Mouse (Mus musculus) frontal cortex, postnatal 10 days (tissue): Measurements from ENCODE around the gene Cand2.

Experiments used
- DNase-seq, 2 experiments: peaks; one replicate each; pipeline ENCODE4 v3.0.0; 2022; ENCODE audit warnings: low spot score in 2 of 2, mixed read lengths in 1 of 2

Gene Cand2

GRCm38 (mm10) chr6:115774501-115774921, at the start of gene Cand2:
Gene Cand2, plus strand, starts transcription at chr6:115774538.
- peak in 1 of 2 experiments; percentile 36 for DNase-seq

- no peak for DNase-seq
Observed at GRCm38 (mm10) chr6:115727108-115727507, 47.2 kb upstream of the Cand2 start.

- DNase-seq: no peak
Observed at GRCm38 (mm10) chr6:115727570-115727969, 46.8 kb upstream of the Cand2 start.

GRCm38 (mm10) chr6:115730560-115731342, 43.6 kb upstream of the Cand2 start:
- no peak for DNase-seq

- no peak for DNase-seq
Observed at GRCm38 (mm10) chr6:115732341-115732928, 41.9 kb upstream of the Cand2 start.

- DNase-seq: peak in 1 of 2 experiments; percentile 19
Observed at GRCm38 (mm10) chr6:115734909-115735308, 39.4 kb upstream of the Cand2 start.

- DNase-seq: no peak
Observed at GRCm38 (mm10) chr6:115739056-115739455, 35.3 kb upstream of the Cand2 start.

- DNase-seq: no peak
Observed at GRCm38 (mm10) chr6:115743569-115743968, 30.8 kb upstream of the Cand2 start.

- DNase-seq: no peak
Observed at GRCm38 (mm10) chr6:115746326-115746725, 28.0 kb upstream of the Cand2 start.

GRCm38 (mm10) chr6:115755536-115755935, 18.8 kb upstream of the Cand2 start:
- DNase-seq: no peak

GRCm38 (mm10) chr6:115758981-115759435, 15.3 kb upstream of the Cand2 start:
- no peak for DNase-seq

- no peak for DNase-seq
Observed at GRCm38 (mm10) chr6:115759461-115759860, 14.9 kb upstream of the Cand2 start.

GRCm38 (mm10) chr6:115760137-115760536, 14.2 kb upstream of the Cand2 start:
- no peak for DNase-seq

- DNase-seq: no peak
Observed at GRCm38 (mm10) chr6:115760982-115761381, 13.4 kb upstream of the Cand2 start.

GRCm38 (mm10) chr6:115761995-115762756, 12.2 kb upstream of the Cand2 start, which contains the start of gene Tmem40:
Gene Tmem40, minus strand, starts transcription at chr6:115762410.
- no peak for DNase-seq

- peak; percentile 55 to 72 for DNase-seq
Observed at GRCm38 (mm10) chr6:115764179-115764578, 10.2 kb upstream of the Cand2 start.

GRCm38 (mm10) chr6:115767357-115767756, 7.0 kb upstream of the Cand2 start:
- DNase-seq: no peak

- DNase-seq: no peak
Observed at GRCm38 (mm10) chr6:115768207-115768606, 6.1 kb upstream of the Cand2 start.

- DNase-seq: no peak
Observed at GRCm38 (mm10) chr6:115770059-115770670, 4.2 kb upstream of the Cand2 start.

- DNase-seq: no peak
Observed at GRCm38 (mm10) chr6:115770852-115771251, 3.5 kb upstream of the Cand2 start.

- DNase-seq: no peak
Observed at GRCm38 (mm10) chr6:115772201-115772600, 2.1 kb upstream of the Cand2 start.

- DNase-seq: no peak
Observed at GRCm38 (mm10) chr6:115772604-115773003, 1.7 kb upstream of the Cand2 start.
